Mouse (Mus musculus): ENCODE results near the gene Secisbp2. TPM values are rescaled to one million over a fixed set of nuclear protein-coding genes. Genes with fewer than 3 reads are reported as not detected.
A peak's percentile ranks its signal among the peaks of the same experiment; 100 is the strongest.

The Secisbp2 gene
- total and polyA plus RNA-seq, 3 experiments, result 11.1 to 15.3 (median 11.5) TPM

- DNase-seq, result no peak
- Histone ChIP-seq H3K4me1 (ENCODE audit: control insufficient read depth, insufficient read depth, low read length) (peaks cover 6% of the 10 kb centered on the region; the same call in 1 of the 2 replicates), H3K27ac (no peak overlapping the region), H3K4me3 (no peak overlapping the region), H3K36me3 (ENCODE audit: control insufficient read depth, insufficient read depth, low read length) (no peaks in the 10 kb centered on the region), H3K9ac (ENCODE audit: low read depth, low read length) (no peak overlapping the region), H3K27me3 (ENCODE audit: control insufficient read depth, insufficient read depth, low read length) (no peaks in the 10 kb centered on the region), H3K79me2 (replicated peaks; ENCODE audit: control insufficient read depth, insufficient read depth, low read length) (no peaks in the 10 kb centered on the region)
- 43% methylated on average over 4 of the region's 4 CpGs for WGBS
- TF ChIP-seq POLR2A (IDR thresholded peaks at IDR 0.05; ENCODE audit: insufficient read depth, low read depth, low read length) (no peak), EP300 (IDR thresholded peaks at IDR 0.05; ENCODE audit: insufficient read depth, low read depth, low read length) (no peak), CTCF (IDR thresholded peaks at IDR 0.05) (no peak)
- intact Hi-C loops (cut with DNase I), result no loop called here
These were observed 46.4 kb downstream of the Secisbp2 start for GRCm38 (mm10) chr13:51697897-51698296.

DNA sequence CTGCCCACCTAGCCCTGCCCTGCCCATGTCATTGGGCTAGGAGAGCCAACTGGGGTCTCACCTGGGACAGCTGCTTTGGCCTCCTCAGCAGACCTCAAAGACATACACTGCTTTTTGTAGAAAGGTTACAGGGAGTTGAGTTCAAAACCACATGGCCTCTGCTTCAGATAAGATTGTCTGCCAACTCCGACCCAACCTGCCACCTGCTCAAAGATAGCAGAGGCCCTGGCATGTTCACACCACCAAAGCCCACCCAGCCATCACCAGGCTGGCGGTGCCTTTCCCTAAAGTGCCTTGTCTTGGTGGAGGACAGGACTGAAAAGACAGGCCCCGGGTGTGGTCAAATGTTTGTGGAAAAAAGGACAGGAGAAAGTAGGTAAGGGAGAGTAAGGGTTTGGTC is 46.8 kb downstream of the Secisbp2 start:
- Histone ChIP-seq H3K27ac (no peak overlapping the region), H3K4me1 (ENCODE audit: control insufficient read depth, insufficient read depth, low read length) (peaks cover 6% of the 10 kb centered on the region; the same call in 1 of the 2 replicates), H3K36me3 (ENCODE audit: control insufficient read depth, insufficient read depth, low read length) (no peaks in the 10 kb centered on the region), H3K4me3 (no peak overlapping the region), H3K79me2 (replicated peaks; ENCODE audit: control insufficient read depth, insufficient read depth, low read length) (no peaks in the 10 kb centered on the region), H3K9ac (ENCODE audit: low read depth, low read length) (no peak overlapping the region), H3K27me3 (ENCODE audit: control insufficient read depth, insufficient read depth, low read length) (no peaks in the 10 kb centered on the region)
- intact Hi-C loops (cut with DNase I), result no loop called here
- WGBS, result 62% methylated on average over 3 of the region's 3 CpGs
- TF ChIP-seq POLR2A (IDR thresholded peaks at IDR 0.05; ENCODE audit: insufficient read depth, low read depth, low read length) (no peak), CTCF (IDR thresholded peaks at IDR 0.05) (no peak), EP300 (IDR thresholded peaks at IDR 0.05; ENCODE audit: insufficient read depth, low read depth, low read length) (no peak)
- DNase-seq, result no peak

- no peak for TF ChIP-seq POLR2A (IDR thresholded peaks at IDR 0.05; ENCODE audit: insufficient read depth, low read depth, low read length)
- TF ChIP-seq EP300 (IDR thresholded peaks at IDR 0.05; ENCODE audit: insufficient read depth, low read depth, low read length), result no peak
- no peak for TF ChIP-seq CTCF (IDR thresholded peaks at IDR 0.05)
- WGBS, result 77% methylated on average over 5 of the region's 5 CpGs
- Histone ChIP-seq H3K9ac (ENCODE audit: low read depth, low read length) (no peak overlapping the region), H3K36me3 (ENCODE audit: control insufficient read depth, insufficient read depth, low read length) (no peaks in the 10 kb centered on the region), H3K79me2 (replicated peaks; ENCODE audit: control insufficient read depth, insufficient read depth, low read length) (no peaks in the 10 kb centered on the region), H3K4me3 (no peak overlapping the region), H3K4me1 (ENCODE audit: control insufficient read depth, insufficient read depth, low read length) (no peaks in the 10 kb centered on the region), H3K27ac (no peak overlapping the region), H3K27me3 (ENCODE audit: control insufficient read depth, insufficient read depth, low read length) (no peaks in the 10 kb centered on the region)
- DNase-seq, result no peak
- intact Hi-C loops (cut with DNase I), result no loop called here
These were observed 52.4 kb downstream of the Secisbp2 start for GRCm38 (mm10) chr13:51703893-51704292.

- intact Hi-C loops (cut with DNase I), result no loop called here
- peak in 1 of 2 experiments; percentile 29 for DNase-seq
- H3K4me1 ChIP-seq (ENCODE audit: control insufficient read depth, insufficient read depth, low read length), result no peaks in the 10 kb centered on the region
- H3K79me2 ChIP-seq (replicated peaks; ENCODE audit: control insufficient read depth, insufficient read depth, low read length), result no peaks in the 10 kb centered on the region
- H3K27me3 ChIP-seq (ENCODE audit: control insufficient read depth, insufficient read depth, low read length), result no peaks in the 10 kb centered on the region
- TF ChIP-seq POLR2A (IDR thresholded peaks at IDR 0.05; ENCODE audit: insufficient read depth, low read depth, low read length) (no peak), EP300 (IDR thresholded peaks at IDR 0.05; ENCODE audit: insufficient read depth, low read depth, low read length) (no peak), CTCF (IDR thresholded peaks at IDR 0.05) (no peak)
- no peaks in the 10 kb centered on the region for H3K36me3 ChIP-seq (ENCODE audit: control insufficient read depth, insufficient read depth, low read length)
- no peak overlapping the region for H3K9ac ChIP-seq (ENCODE audit: low read depth, low read length)
- H3K27ac ChIP-seq, result no peak overlapping the region
- 72% methylated on average over 22 of the region's 22 CpGs for WGBS
- H3K4me3 ChIP-seq, result no peak overlapping the region
These were observed 54.7 kb downstream of the Secisbp2 start for GRCm38 (mm10) chr13:51705882-51706854.

DNA sequence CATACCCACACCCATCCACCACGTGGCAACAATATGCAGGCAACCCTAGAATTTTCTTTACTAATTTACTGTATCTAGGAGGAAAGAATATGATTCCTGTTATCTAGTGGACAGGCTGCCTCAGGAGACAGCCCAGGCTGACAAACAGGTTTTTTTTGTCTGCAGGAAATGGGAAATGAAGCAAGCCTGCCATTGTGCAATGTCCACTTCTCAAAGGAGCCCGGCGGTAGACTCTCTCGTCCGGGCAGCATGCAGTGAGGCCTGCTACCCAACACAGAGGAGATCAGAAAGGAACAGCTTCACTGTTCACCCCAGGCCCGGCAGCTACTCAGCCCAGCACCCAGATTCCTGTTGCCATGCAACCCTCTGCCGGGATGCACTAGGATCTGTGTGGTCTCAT is 59.2 kb downstream of the Secisbp2 start:
- Histone ChIP-seq H3K36me3 (ENCODE audit: control insufficient read depth, insufficient read depth, low read length) (no peaks in the 10 kb centered on the region), H3K79me2 (replicated peaks; ENCODE audit: control insufficient read depth, insufficient read depth, low read length) (no peaks in the 10 kb centered on the region), H3K27me3 (ENCODE audit: control insufficient read depth, insufficient read depth, low read length) (no peaks in the 10 kb centered on the region), H3K4me3 (no peak overlapping the region), H3K4me1 (ENCODE audit: control insufficient read depth, insufficient read depth, low read length) (no peaks in the 10 kb centered on the region), H3K27ac (no peak overlapping the region), H3K9ac (ENCODE audit: low read depth, low read length) (no peak overlapping the region)
- intact Hi-C loops (cut with DNase I), result no loop called here
- peak in 1 of 2 experiments; percentile 44 for DNase-seq
- TF ChIP-seq EP300 (IDR thresholded peaks at IDR 0.05; ENCODE audit: insufficient read depth, low read depth, low read length) (no peak), CTCF (IDR thresholded peaks at IDR 0.05) (no peak), POLR2A (IDR thresholded peaks at IDR 0.05; ENCODE audit: insufficient read depth, low read depth, low read length) (no peak)
- WGBS, result 46% methylated on average over 7 of the region's 7 CpGs

- intact Hi-C loops (cut with DNase I), result no loop called here
- Histone ChIP-seq H3K36me3 (ENCODE audit: control insufficient read depth, insufficient read depth, low read length) (no peaks in the 10 kb centered on the region), H3K27ac (no peak overlapping the region), H3K4me1 (ENCODE audit: control insufficient read depth, insufficient read depth, low read length) (no peaks in the 10 kb centered on the region), H3K27me3 (ENCODE audit: control insufficient read depth, insufficient read depth, low read length) (no peaks in the 10 kb centered on the region), H3K4me3 (no peak overlapping the region), H3K79me2 (replicated peaks; ENCODE audit: control insufficient read depth, insufficient read depth, low read length) (no peaks in the 10 kb centered on the region), H3K9ac (ENCODE audit: low read depth, low read length) (no peak overlapping the region)
- WGBS, result 94% methylated on average over 8 of the region's 8 CpGs
- no peak for DNase-seq
- no peak for TF ChIP-seq CTCF (IDR thresholded peaks at IDR 0.05)
- no peak for TF ChIP-seq POLR2A (IDR thresholded peaks at IDR 0.05; ENCODE audit: insufficient read depth, low read depth, low read length)
- no peak for TF ChIP-seq EP300 (IDR thresholded peaks at IDR 0.05; ENCODE audit: insufficient read depth, low read depth, low read length)
These were observed 60.5 kb downstream of the Secisbp2 start for GRCm38 (mm10) chr13:51712022-51712421.

Measured in heart, adult 2 months (tissue).